Mouse (Mus musculus): ENCODE results near the gene Gm9918.
"Not testable (repeated sequence)": the region's sequence is repeated elsewhere in the genome, so short reads cannot be mapped to it uniquely, and the experiment has no call there.

DNA sequence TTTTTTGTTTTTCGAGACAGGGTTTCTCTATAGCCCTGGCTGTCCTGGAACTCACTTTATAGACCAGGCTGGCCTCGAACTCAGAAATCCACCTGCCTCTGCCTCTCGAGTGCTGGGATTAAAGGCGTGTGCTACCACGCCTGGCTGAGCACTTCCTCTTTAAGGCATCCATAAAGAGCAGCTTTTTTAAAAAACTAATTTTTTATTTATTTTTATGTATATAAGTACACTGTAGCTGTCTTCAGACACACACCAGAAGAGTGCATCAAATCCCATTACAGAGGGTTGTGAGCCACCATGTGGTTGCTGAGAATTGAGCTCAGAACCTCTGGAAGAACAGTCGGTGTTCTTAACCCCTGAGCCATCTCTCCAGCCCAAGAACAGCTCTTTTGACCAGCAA lies 44.7 kb upstream of the Gm9918 start:
- TF ChIP-seq POLR2A (IDR thresholded peaks at IDR 0.05; ENCODE audit: control insufficient read depth, extremely low read depth, insufficient read depth, low read length, poor library complexity); CTCF (IDR thresholded peaks at IDR 0.05; ENCODE audit: borderline replicate concordance, control insufficient read depth, extremely low read depth, insufficient read depth, low read length, poor library complexity): not testable (repeated sequence)
